In the genomic region with DNA sequence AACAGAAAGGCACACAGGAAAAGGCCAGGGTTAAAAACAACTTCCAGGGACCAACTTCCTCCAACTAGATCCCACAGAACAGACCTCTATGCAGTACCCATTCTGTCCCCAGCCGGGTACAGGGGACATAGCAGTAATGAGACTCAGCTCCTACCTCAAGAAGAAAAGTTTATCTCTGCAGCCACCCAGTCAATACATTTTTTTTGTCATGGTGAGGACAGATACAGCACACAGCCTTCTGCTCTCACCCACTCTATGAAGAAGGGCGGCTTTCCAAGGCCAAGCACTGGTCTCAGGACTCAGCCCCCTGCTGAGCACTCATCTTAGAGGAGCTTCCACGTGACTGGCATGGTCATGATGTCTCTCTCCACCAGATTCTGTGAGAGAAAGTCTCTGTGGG, we compare ENCODE assay signal across 21 mouse cellular contexts.
DNase-seq lines count a peak whose midpoint lies in the region; ATAC-seq and TF ChIP-seq lines count a peak whose summit lies in the region.
"Had no signal": no experiment of that assay in that cellular context is flagged by ENCODE, and none has a peak within 500 bp of the region (broad histone marks: within the 10 kb centered on the region; RNA-seq: fewer than 3 reads in every experiment).

No protein-coding gene starts in this region.

- no peaks in the 10 kb centered on the region for H3K27me3 ChIP-seq in liver, embryonic 11.5 days (replicated peaks; ENCODE audit: control insufficient read depth, insufficient read depth, low read length)
- H3K27me3 ChIP-seq in liver, embryonic 13.5 days = peaks cover 5% of the 10 kb centered on the region; the same call in 1 of the 2 replicates
- no peaks in the 10 kb centered on the region for H3K27me3 ChIP-seq in liver, postnatal 0 days (ENCODE audit: insufficient read depth, low read length)
- H3K27me3 ChIP-seq: CH12.LX; embryonic facial prominence, embryonic 15.5 days; forebrain, embryonic 15.5 days; hindbrain, embryonic 12.5 days; Patski had no signal

- H3K4me2 ChIP-seq in liver, embryonic 11.5 days = no peak overlapping the region
- no peak overlapping the region for H3K4me2 ChIP-seq in liver, embryonic 13.5 days
- H3K4me2 ChIP-seq in liver, postnatal 0 days (ENCODE audit: low read depth, low read length) = no peak overlapping the region
- H3K4me2 ChIP-seq: embryonic facial prominence, embryonic 15.5 days; forebrain, embryonic 15.5 days; heart, embryonic 12.5 days; hindbrain, embryonic 12.5 days had no signal

- no peak overlapping the region for H3K4me3 ChIP-seq in liver, embryonic 11.5 days (ENCODE audit: low read depth, low read length)
- no peak overlapping the region for H3K4me3 ChIP-seq in liver, embryonic 13.5 days (replicated peaks)
- H3K4me3 ChIP-seq in liver, postnatal 0 days (ENCODE audit: low read depth, low read length) = no peak overlapping the region
- H3K4me3 ChIP-seq: embryonic facial prominence, embryonic 15.5 days; forebrain, embryonic 15.5 days; heart, adult 2 months; heart, embryonic 12.5 days; hindbrain, embryonic 12.5 days had no signal

- intact Hi-C loops in left cerebral cortex, postnatal 10 days (cut with DNase I) = no loop called here

- no peaks in the 10 kb centered on the region for H3K9me3 ChIP-seq in liver, embryonic 11.5 days (ENCODE audit: control insufficient read depth, low read length)
- no peaks in the 10 kb centered on the region for H3K9me3 ChIP-seq in liver, embryonic 13.5 days (replicated peaks)
- no peaks in the 10 kb centered on the region for H3K9me3 ChIP-seq in liver, postnatal 0 days (ENCODE audit: low read length)
- H3K9me3 ChIP-seq: embryonic facial prominence, embryonic 15.5 days; forebrain, embryonic 15.5 days; heart, embryonic 12.5 days; hindbrain, embryonic 12.5 days had no signal

- no peak overlapping the region for H3K9ac ChIP-seq in liver, embryonic 11.5 days (ENCODE audit: low read depth, low read length)
- H3K9ac ChIP-seq in liver, embryonic 13.5 days = no peak overlapping the region
- no peak overlapping the region for H3K9ac ChIP-seq in liver, postnatal 0 days (replicated peaks)
- H3K9ac ChIP-seq: embryonic facial prominence, embryonic 15.5 days; forebrain, embryonic 15.5 days; heart, embryonic 12.5 days; hindbrain, embryonic 12.5 days had no signal

- H3K27ac ChIP-seq in liver, embryonic 11.5 days (ENCODE audit: low read depth, low read length) = no peak overlapping the region
- peak overlapping the region; percentile 43; the same call in 1 of the 2 replicates for H3K27ac ChIP-seq in liver, embryonic 13.5 days
- no peak overlapping the region for H3K27ac ChIP-seq in liver, postnatal 0 days (ENCODE audit: low read depth)
- H3K27ac ChIP-seq: embryonic facial prominence, embryonic 15.5 days; forebrain, embryonic 15.5 days; heart, adult 2 months; hindbrain, embryonic 12.5 days had no signal

- 0 out of 2 replicates have a peak, but pooled peaks have one; percentile 6 for TF ChIP-seq EP300 in liver, postnatal 0 days (IDR thresholded peaks at IDR 0.05; ENCODE audit: low read depth)

- no peak for TF ChIP-seq CTCF in liver, postnatal 0 days (IDR thresholded peaks at IDR 0.05; ENCODE audit: low read depth)

- WGBS in liver, embryonic 11.5 days = 43% methylated on average over 3 of the region's 3 CpGs
- WGBS in liver, embryonic 13.5 days (ENCODE audit: insufficient replicate concordance) = 12% methylated on average over 3 of the region's 3 CpGs
- 45% methylated on average over 3 of the region's 3 CpGs for WGBS in liver, postnatal 0 days (ENCODE audit: insufficient replicate concordance)

- ATAC-seq in liver, embryonic 11.5 days (replicated peaks; ENCODE audit: low FRiP score) = peak; percentile 70
- peak; percentile 79 for ATAC-seq in liver, embryonic 13.5 days (ENCODE audit: low read depth)
- no peak for ATAC-seq in liver, postnatal 0 days
- ATAC-seq: activated CD4-positive, CD25-positive, alpha-beta regulatory T cell, adult 4 months; forebrain, embryonic 15.5 days; hindbrain, embryonic 16.5 days; Patski had no signal

- no peaks in the 10 kb centered on the region; the same call in 1 of the 2 replicates for H3K4me1 ChIP-seq in liver, embryonic 11.5 days (replicated peaks; ENCODE audit: control insufficient read depth, insufficient read depth, low read length)
- peaks cover 23% of the 10 kb centered on the region for H3K4me1 ChIP-seq in liver, embryonic 13.5 days (replicated peaks)
- H3K4me1 ChIP-seq in liver, postnatal 0 days (ENCODE audit: insufficient read depth) = no peaks in the 10 kb centered on the region
- H3K4me1 ChIP-seq: embryonic facial prominence, embryonic 15.5 days; heart, embryonic 12.5 days had no signal

- no peaks in the 10 kb centered on the region for H3K36me3 ChIP-seq in liver, embryonic 11.5 days (ENCODE audit: control insufficient read depth, insufficient read depth, low read length)
- no peaks in the 10 kb centered on the region for H3K36me3 ChIP-seq in liver, embryonic 13.5 days
- H3K36me3 ChIP-seq in liver, postnatal 0 days (replicated peaks; ENCODE audit: insufficient read depth, low read length) = no peaks in the 10 kb centered on the region
- H3K36me3 ChIP-seq: embryonic facial prominence, embryonic 15.5 days; forebrain, embryonic 15.5 days; heart, embryonic 12.5 days; hindbrain, embryonic 12.5 days had no signal

- DNase-seq in liver, embryonic 11.5 days (ENCODE audit: low spot score) = no peak
- DNase-seq in liver = no peak
- no peak for DNase-seq in liver, embryonic 13.5 days
- no peak for DNase-seq in liver, postnatal 0 days
- no peak for DNase-seq in cerebellum, adult 18-20 months
- DNase-seq in thymus, postnatal 36 days = no peak
- DNase-seq in left cerebral cortex, postnatal 10 days (ENCODE audit: extremely low spot score in 1 of 2, low spot score in 2 of 2) = no peak
- DNase-seq: adrenal gland, postnatal 14 days; cerebellum, adult 2 months; embryo, embryonic 11 days; gastrocnemius, postnatal 10 days; heart, adult 2 months; heart, postnatal 4 days had no signal
